Mouse (Mus musculus) adrenal gland, postnatal 36 days (tissue): Measurements from ENCODE around the gene Erf. TPM values are rescaled to one million over a fixed set of nuclear protein-coding genes. Genes with fewer than 3 reads are reported as not detected.

Experiments used
- DNase-seq, 2 experiments: peaks; one replicate each; pipeline ENCODE4 v3.0.0; 2021; ENCODE audit warnings: mixed read lengths in 1 of 2
- long read RNA-seq, 2 experiments: library from polyadenylated mRNA; stranded (forward); transcript quantifications; one replicate each; pipeline ENCODE4 v2.0.0; 2021; ENCODE audit warnings: borderline sequencing depth in 2 of 2
- total RNA-seq, 2 experiments: library from RNA; stranded (reverse); gene quantifications; 2 replicates each; pipeline ENCODE4 v1.2.3; 2021

Gene Erf
- total RNA-seq: 10 to 100 TPM; 25.4 to 40.9 TPM
- long read RNA-seq, experiment 1, partial matches to known transcripts: 0 of 8 reads
- long read RNA-seq, experiment 1, other reads (novel, unspliced or antisense): 8 of 8 reads
- long read RNA-seq, experiment 2, partial matches to known transcripts: 0 of 1 reads
- long read RNA-seq, experiment 2, other reads (novel, unspliced or antisense): 1 of 1 reads

- peak; percentile 96 to 97 for DNase-seq
These were observed at the start of gene Erf for GRCm38 (mm10) chr7:25250141-25250972. Erf (minus strand) TSS chr7:25250761.

- peak; percentile 77 to 83 for DNase-seq
These were observed 47.1 kb upstream of the Erf start, which contains the start of gene Pafah1b3 for GRCm38 (mm10) chr7:25297454-25298325. Pafah1b3 (minus strand) TSS chr7:25297986.

GRCm38 (mm10) chr7:25296945-25297453, 46.4 kb upstream of the Erf start:
- DNase-seq: peak; percentile 53 to 70

DNA sequence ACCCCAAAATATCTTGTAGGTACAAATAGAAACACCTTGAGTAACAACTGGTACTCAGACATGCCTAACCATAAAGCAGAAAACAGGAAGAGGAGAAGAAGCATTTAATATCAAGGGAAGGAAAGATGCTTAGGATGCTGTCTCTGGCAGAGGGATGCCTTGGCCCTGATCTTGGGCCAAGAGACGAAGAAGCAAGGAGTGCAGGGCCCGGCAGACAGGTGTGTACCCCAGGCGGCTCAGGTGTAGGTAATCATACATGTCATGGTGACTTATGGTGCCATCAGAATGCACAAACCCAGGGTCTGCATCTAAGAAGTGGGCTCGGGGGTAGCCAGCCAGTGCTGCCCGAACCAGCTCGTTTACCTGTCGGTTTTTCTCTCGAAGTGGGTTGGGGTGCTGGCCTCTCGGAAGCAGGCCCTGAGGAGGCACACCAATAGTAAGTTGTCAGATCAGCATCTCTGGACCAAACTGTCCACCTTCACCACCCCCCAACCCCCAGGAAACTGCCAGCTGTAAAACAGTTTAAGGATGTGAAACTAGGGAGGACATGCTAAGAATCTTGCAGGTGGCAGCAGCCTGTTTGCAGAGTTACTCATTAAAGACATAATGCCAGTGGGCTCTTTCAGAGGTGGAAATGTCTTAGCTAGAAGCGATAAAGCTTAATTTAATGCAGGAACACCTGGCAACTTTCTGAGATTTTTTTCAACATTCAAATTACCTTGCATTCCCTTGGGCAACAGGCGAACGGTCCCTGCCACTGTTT, 44.6 kb upstream of the Erf start:
- DNase-seq: no peak

DNA sequence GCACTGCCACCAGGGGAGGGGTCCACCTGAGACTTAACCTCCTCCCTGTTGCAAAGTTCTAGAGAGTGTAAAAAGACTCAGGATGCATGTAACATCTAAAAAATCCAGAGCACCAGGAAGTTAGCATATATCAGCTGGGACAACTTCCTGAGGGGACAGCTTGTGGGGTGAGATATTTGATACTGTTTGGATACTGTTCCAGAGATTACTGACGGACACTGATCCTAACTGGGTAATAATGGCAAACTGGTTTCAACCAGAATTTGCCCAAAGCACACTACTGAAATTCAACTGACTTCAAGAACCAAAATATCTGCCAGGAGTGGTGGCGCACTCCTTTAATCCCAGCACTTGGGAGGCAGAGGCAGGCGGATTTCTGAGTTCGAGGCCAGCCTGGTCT, 43.9 kb upstream of the Erf start:
- no peak for DNase-seq

- DNase-seq: no peak
These were observed 42.7 kb upstream of the Erf start for GRCm38 (mm10) chr7:25293191-25293739.

DNA sequence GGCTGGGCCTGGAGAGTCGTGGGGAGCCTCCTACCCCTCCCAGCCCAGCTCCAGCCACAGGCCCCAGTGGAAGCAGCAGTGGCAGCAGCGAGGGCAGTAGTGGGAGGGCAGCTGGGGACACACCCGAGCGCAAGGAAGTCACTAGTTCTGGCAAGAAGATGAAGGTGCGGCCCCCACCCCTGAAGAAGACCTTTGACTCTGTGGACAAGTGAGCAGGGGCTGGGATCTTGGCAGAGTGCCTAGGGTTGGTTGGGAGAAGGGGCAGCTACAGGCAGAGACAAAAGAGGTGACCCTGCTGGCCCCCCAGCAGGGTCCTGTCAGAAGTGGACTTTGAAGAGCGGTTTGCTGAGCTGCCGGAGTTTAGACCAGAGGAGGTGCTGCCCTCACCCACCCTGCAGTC, 41.5 kb upstream of the Erf start:
- DNase-seq: no peak

GRCm38 (mm10) chr7:25290911-25291310, 40.4 kb upstream of the Erf start:
- DNase-seq: peak; percentile 60 to 77

DNA sequence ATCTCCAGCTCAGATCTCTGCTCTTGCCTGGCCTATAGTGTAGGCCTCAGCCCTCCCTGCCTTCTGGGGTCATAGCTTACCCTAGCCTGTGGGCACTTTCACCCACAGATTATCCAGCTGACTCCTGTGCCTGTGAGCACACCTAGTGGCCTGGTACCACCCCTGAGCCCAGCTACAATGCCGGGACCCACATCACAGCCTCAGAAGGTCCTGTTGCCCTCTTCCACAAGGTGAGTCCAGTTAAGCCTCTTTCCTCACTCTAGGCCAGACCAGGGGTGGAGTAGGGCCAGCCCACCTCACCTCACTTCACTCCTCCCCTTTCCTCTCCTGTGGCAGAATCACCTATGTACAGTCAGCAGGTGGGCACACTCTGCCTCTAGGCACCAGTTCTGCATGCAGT, 39.9 kb upstream of the Erf start:
- DNase-seq: no peak

DNA sequence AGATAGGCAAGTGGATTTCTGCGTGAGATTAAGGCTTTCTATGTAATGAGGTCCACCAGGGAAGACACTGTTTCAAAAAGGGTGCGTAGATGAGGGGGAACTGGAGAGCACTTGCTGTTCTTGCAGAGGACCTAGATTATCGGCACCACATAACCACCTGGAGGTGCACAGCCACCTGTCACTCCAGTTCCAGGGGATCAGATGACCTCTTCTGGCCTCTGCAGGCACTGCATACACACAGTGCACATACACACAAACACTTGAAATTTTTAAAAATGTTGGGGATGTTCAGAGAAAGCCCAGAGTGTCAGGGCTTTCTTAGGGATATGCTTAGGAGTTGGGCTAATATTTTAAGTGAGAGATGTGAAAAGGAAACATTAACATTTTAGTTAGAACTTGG, 39.4 kb upstream of the Erf start:
- DNase-seq: no peak

GRCm38 (mm10) chr7:25288721-25289120, 38.2 kb upstream of the Erf start:
- no peak for DNase-seq

- DNase-seq: no peak
These were observed 37.5 kb upstream of the Erf start for GRCm38 (mm10) chr7:25288011-25288410.

DNA sequence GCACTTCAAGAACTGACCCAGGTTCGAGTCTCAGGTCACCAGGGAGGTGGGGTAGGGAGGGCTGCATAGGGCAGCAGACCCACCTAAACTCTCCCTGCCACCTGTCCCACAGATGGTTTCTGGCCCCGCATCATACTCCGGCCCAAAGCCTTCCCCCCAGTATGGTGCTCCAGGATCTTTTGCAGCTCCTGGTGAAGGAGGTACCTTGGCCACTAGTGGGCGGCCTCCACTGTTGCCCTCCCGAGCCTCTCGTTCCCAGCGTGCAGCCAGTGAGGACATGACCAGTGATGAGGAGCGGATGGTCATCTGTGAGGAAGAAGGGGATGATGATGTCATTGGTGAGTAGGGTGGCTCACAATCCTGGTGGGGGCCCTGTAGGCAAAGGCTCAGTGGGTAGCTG, 36.4 kb upstream of the Erf start:
- DNase-seq: no peak

DNA sequence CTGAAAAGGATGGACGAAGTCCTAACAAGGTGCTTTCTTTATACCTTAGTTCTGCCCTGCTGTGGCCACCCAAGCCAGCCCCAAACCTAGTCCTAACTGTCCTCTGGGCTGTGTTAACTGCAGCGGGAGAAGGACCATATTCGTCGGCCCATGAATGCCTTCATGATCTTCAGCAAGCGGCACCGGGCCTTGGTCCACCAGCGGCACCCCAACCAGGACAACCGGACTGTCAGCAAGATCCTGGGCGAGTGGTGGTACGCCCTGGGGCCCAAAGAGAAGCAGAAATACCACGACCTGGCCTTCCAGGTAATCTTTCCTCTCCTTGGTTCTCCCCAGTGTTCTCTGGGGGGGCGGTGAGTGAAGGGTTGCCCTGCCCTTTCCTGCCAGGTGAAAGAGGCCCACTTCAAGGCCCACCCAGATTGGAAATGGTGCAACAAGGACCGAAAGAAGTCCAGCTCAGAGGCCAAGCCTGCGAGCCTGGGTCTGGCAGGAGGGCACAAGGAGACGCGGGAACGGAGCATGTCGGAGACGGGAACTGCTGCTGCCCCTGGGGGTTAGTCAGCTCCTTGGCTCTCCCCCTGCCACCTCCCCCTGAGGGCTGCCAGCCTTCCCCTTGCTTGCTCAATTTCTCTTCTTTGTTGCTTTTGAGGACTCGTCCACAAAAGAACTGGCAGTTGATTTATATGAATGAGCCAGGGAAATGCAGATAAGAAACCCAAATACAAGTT, 35.1 kb upstream of the Erf start:
- DNase-seq: peak in 1 of 2 experiments; percentile 48

DNA sequence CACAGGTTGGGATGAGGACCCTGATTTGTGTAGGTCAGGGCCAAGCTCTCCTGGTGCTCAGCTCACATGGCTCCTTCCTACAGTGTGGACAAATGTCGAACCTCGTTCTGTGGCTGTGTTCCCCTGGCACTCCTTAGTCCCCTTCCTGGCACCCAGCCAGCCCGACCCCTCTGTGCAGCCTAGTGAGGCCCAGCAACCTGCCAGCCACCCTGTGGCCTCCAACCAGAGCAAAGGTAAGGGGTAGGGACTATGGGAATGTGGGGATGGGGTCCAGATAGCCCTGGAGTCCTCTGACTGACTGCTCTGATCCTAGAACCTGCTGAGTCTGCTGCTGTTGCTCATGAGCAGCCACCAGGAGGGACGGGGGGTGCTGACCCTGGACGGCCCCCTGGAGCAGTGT, 34.2 kb upstream of the Erf start:
- no peak for DNase-seq

DNA sequence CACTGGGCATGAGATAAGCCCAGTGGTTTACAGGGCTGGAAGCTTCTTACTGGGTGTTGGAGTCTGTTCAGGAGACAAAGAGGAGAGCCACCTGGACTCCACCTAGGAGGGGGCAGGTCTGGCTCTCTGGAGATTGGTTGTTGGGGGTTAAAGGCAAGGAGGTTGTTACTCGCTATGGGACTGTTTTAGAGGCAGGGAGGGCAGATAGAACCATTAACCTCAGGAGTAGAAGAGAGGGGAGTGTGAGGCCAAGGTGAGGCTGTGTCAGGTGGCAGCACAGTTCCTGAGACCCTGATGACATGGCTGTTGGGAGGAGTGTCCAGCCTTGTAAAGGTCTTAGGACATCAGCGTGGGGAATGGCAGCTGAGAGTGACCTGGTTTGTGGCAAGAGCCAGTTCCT, 33.6 kb upstream of the Erf start:
- no peak for DNase-seq

DNA sequence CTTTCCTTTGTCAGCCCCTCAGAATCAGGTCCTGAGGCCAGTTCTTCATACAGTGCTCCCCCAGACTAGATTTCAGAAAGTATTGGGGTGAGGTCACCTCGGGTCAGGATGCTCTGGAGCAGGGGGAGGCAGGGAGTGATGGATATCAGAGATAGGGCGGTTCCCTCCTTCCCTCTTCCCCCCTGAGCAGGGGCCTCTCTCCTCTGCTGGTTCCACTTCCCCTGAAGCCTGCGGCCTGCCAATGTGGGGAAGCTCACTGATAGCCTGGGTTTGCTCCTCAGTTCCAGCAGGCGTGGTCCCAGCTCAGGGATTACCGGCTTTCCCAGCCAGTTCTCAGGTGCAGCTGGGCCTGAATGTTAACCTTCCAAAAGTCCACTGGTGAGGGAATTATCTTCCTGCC, 33.1 kb upstream of the Erf start:
- DNase-seq: no peak

DNA sequence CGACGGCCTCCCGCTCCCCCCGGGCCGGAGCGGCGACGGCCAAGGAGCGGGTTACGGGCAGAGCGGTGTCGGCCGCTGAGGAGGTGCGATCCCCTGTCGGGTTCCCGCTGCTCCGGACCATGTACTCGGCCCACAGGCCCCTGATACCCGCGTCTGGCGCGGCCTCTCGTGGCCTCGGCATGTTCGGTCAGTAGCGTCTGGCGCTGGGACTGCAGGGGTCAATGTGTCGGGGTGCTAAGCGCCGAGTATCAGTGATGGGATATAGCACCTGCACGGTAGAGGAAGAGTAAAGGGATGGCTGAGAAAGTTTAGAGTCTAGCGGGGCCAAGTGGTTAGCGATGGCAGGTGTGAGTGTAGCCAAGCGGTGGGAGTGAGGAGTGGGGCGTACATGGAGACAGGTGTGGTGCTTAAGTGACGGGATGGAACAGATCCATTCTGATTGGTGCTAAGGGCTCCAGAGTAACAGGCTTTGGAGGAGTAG, 32.2 kb upstream of the Erf start:
- DNase-seq: peak in 1 of 2 experiments; percentile 51

DNA sequence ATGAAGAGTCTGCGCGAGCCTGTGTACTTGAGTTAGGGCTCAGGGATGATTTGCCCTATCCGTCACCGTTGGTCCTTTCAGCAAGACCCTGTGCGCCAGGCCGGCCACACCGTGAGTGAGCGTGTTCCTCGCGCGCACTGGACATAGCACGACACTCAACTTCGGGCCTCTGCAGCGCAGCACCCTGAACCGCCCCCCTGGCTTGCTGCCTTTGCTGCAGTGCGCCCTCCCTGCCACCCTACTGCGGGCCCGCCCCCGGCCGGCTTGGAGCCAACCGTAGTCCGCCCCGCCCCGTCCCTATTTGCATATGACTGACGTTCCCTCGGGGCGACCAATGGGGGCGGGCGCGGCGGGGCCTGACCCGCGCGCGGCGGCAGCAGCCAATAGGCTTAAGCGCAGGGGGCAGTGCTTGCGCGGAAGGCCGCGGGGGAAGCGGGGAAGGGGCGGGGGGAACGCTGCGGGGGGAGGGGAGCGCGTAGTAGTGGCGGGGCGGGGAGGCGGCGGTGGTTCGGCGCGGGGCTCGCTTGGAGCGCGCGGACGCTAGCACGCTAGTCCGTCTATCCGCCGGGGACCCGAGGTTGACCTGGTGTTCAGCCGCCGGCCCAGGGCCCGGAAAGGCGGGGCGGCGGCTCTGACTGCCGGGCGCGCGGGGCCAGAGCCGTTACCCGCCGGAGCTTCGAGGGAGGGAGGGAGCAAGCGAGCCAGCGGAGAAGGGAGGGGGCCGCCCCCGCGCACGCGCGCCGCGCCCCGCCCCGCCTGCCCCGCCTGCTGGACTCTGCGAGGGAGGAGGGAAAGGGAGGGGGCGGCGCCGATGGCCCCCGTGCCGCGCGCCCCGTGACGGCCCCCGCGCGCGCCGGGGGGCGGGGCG, 31.4 kb upstream of the Erf start:
- peak; percentile 99 for DNase-seq
